16 mouse cellular contexts compared by ENCODE assay signal in genomic region chr8:87800121-87800520, GRCm38 (mm10).
A peak's percentile ranks its signal among the peaks of the same experiment; 100 is the strongest.
DNase-seq lines count a peak whose midpoint lies in the region; ATAC-seq lines count a peak whose summit lies in the region.
"Had no signal": no experiment of that assay in that cellular context is flagged by ENCODE, and none has a peak within 500 bp of the region (broad histone marks: within the 10 kb centered on the region; RNA-seq: fewer than 3 reads in every experiment).

No protein-coding gene starts in this region.

- peaks cover 20% of the 10 kb centered on the region for H3K4me1 ChIP-seq in limb, embryonic 11.5 days (ENCODE audit: control insufficient read depth, insufficient read depth, low read length)
- peaks cover 34% of the 10 kb centered on the region for H3K4me1 ChIP-seq in limb, embryonic 10.5 days
- peaks cover 15% of the 10 kb centered on the region; the same call in 1 of the 2 replicates for H3K4me1 ChIP-seq in heart, embryonic 12.5 days (replicated peaks)
- H3K4me1 ChIP-seq: liver, embryonic 13.5 days had no signal

- ATAC-seq in limb, embryonic 11.5 days (ENCODE audit: insufficient number of reproducible peaks, low FRiP score, low TSS enrichment, low read depth) = no peak
- ATAC-seq in megakaryocyte-erythroid progenitor cell, adult 5-6 weeks (replicated peaks; ENCODE audit: low FRiP score, low TSS enrichment, poor library complexity, severe bottlenecking) = no peak
- ATAC-seq in heart, embryonic 12.5 days (ENCODE audit: insufficient number of reproducible peaks, low FRiP score) = no peak
- ATAC-seq: midbrain, embryonic 15.5 days had no signal

- H3K9me3 ChIP-seq in limb, embryonic 11.5 days (ENCODE audit: control insufficient read depth, low read length) = no peaks in the 10 kb centered on the region
- H3K9me3 ChIP-seq in limb, embryonic 10.5 days (replicated peaks) = no peaks in the 10 kb centered on the region
- no peaks in the 10 kb centered on the region for H3K9me3 ChIP-seq in heart, embryonic 12.5 days (replicated peaks)
- H3K9me3 ChIP-seq: liver, embryonic 13.5 days; midbrain, embryonic 15.5 days had no signal

- H3K27me3 ChIP-seq in limb, embryonic 11.5 days (ENCODE audit: control insufficient read depth, insufficient read depth, low read length) = no peaks in the 10 kb centered on the region
- no peaks in the 10 kb centered on the region for H3K27me3 ChIP-seq in limb, embryonic 10.5 days (ENCODE audit: low read depth, poor library complexity, severe bottlenecking)
- no peaks in the 10 kb centered on the region for H3K27me3 ChIP-seq in heart, embryonic 12.5 days (replicated peaks)
- H3K27me3 ChIP-seq: liver, embryonic 13.5 days; midbrain, embryonic 15.5 days had no signal

- WGBS in limb, embryonic 11.5 days = 88% methylated on average over 11 of the region's 11 CpGs
- WGBS in limb, embryonic 10.5 days = 91% methylated on average over 11 of the region's 11 CpGs
- 78% methylated on average over 11 of the region's 11 CpGs for WGBS in heart, embryonic 12.5 days

- no peak overlapping the region for H3K9ac ChIP-seq in limb, embryonic 11.5 days (ENCODE audit: low read length)
- no peak overlapping the region for H3K9ac ChIP-seq in heart, embryonic 12.5 days
- H3K9ac ChIP-seq: liver, embryonic 13.5 days; midbrain, embryonic 15.5 days had no signal

- no peak for DNase-seq in limb, embryonic 11.5 days (ENCODE audit: low spot score)
- no peak for DNase-seq in limb, embryonic 10.5 days (ENCODE audit: low spot score)
- peak; percentile 79 to 87 for DNase-seq in layer of hippocampus, adult 18-20 months (ENCODE audit: low spot score in 2 of 2)
- peak; percentile 46 to 63 for DNase-seq in left cerebral cortex, postnatal 14 days (ENCODE audit: low spot score in 2 of 2)
- DNase-seq in urinary bladder, postnatal 14 days (ENCODE audit: low spot score) = no peak
- DNase-seq: adrenal gland, postnatal 36 days; cerebellum, postnatal 36 days; heart, adult 2 months; heart, postnatal 10 days; kidney, adult 9 months; liver, embryonic 13.5 days; lung, postnatal 14 days had no signal

- intact Hi-C loops in left cerebral cortex, postnatal 14 days (cut with DNase I) = no loop called here

- no peak overlapping the region for H3K4me3 ChIP-seq in limb, embryonic 11.5 days (ENCODE audit: low read depth, low read length)
- no peak overlapping the region for H3K4me3 ChIP-seq in limb, embryonic 10.5 days
- H3K4me3 ChIP-seq in heart, embryonic 12.5 days = no peak overlapping the region
- H3K4me3 ChIP-seq: erythroblast, embryonic 14.5 days; heart, adult 2 months; liver, embryonic 13.5 days; midbrain, embryonic 15.5 days had no signal

- H3K4me2 ChIP-seq in limb, embryonic 11.5 days (ENCODE audit: low read depth, severe bottlenecking) = no peak overlapping the region
- no peak overlapping the region for H3K4me2 ChIP-seq in heart, embryonic 12.5 days
- H3K4me2 ChIP-seq: liver, embryonic 13.5 days; midbrain, embryonic 15.5 days had no signal

- H3K27ac ChIP-seq in limb, embryonic 11.5 days (replicated peaks; ENCODE audit: low read depth, low read length) = 0 out of 2 replicates have a peak overlapping the region, but pooled peaks have one; percentile 14
- no peak overlapping the region for H3K27ac ChIP-seq in limb, embryonic 10.5 days
- no peak overlapping the region for H3K27ac ChIP-seq in heart, embryonic 12.5 days (ENCODE audit: poor library complexity, severe bottlenecking)
- H3K27ac ChIP-seq: heart, adult 2 months; liver, embryonic 13.5 days; midbrain, embryonic 15.5 days had no signal

- no peaks in the 10 kb centered on the region for H3K36me3 ChIP-seq in limb, embryonic 11.5 days (ENCODE audit: control insufficient read depth, insufficient read depth, low read length)
- peaks cover 14% of the 10 kb centered on the region; the same call in 1 of the 2 replicates for H3K36me3 ChIP-seq in limb, embryonic 10.5 days
- no peaks in the 10 kb centered on the region for H3K36me3 ChIP-seq in heart, embryonic 12.5 days
- H3K36me3 ChIP-seq: liver, embryonic 13.5 days; midbrain, embryonic 15.5 days had no signal

Comparison
In these comparisons a context has a peak if more than half of its experiments do, and no peak if none do; other contexts are left out.
1. DNase-seq: peak in layer of hippocampus, adult 18-20 months (2 of 2) and left cerebral cortex, postnatal 14 days (2 of 2); none in limb, embryonic 11.5 days (single experiment), limb, embryonic 10.5 days (single experiment) and urinary bladder, postnatal 14 days (single experiment).